Mouse (Mus musculus) v-Abl transformed pro-B cells (cell line): ENCODE measurements at regions not wholly inside any gene's neighbourhood (a gene's known extent, or its start where the extent isn't known, plus 50 kb on each side); places are given as distances from the start of the nearest gene placed in this dataset.
"Not testable (repeated sequence)": the region's sequence is repeated elsewhere in the genome, so short reads cannot be mapped to it uniquely, and the experiment has no call there.

Source experiments
- in situ Hi-C, 2 experiments: fragments of 400-800 bp; cut with MboI; formaldehyde crosslinking; loops; one replicate each; pipeline ENCODE4 v1.15.1; 2025; ENCODE audit not compliant: unreplicated experiment in 2 of 2

- in situ Hi-C loops, result loop anchor here (5.0 to 10.0 kb wide), 3 partner anchors 138 to 789 kb away; no protein-coding TSS in a partner anchor
Measured at GRCm38 (mm10) chr8:24386462-24386861, 339.2 kb downstream of the Adam3 start.

DNA sequence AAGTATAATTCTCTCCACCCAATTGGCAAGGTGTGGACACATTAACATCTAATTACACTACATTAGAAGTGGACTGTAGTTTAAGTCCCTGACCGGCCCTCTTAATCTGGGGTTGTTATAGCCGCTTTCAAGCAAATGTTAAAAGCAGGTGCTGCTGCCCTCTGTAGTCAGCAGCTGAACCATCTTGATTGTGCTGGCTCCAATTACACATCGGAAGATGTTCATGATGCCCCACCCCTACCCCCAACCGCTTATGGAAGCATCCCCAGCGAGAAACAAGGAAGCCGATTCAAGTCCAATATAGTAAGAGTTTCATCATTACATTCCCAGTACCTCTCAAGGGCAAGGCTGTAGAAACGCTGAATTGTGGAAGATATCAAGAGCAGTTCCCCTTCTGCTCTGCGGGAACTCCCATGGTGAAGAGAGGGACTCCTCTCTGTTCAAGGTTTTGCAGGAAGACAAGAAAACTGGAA is 341.7 kb downstream of the Adam3 start:
- in situ Hi-C loops, result loop anchor here (10.0 kb wide), 2 partner anchors 141 to 709 kb away; no protein-coding TSS in a partner anchor

DNA sequence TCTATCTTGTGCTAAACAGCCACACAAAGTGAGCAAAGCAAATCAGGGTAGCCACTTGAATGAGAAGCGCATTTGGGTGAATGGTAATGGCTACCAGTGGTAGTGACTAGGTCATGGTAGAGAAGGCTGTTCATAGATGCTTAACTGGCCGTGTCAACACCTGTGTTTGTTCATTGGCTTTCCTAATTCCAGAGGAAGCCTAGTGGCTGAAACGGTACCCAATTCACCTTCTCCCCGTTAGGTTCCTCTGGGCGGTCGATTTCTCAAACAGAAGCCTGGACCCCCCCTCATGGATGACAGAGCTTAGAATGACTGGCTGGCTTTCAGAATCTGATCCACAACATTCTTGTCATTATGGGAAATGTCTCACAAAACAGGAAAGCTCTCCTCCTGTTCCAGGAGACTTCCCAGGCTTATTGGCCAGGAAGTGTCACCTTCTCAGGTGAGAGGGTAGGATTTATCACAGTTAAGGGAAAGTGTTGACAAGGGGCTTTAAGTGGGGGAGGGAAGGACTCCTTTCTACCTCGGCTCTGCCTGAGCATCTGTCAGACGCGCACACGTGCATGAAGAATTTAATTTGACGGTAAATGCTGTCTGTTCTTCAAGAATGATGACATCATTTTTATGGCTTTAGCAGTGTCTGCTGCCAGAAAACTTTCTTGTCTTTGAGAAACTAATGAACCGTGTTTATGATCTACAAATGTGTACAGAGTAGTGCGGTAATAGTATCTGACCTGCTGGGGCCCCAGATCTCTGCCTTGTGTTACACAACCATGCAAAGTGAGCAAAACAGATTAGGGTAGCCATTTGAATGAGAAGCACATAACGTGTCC is 342.3 kb downstream of the Adam3 start:
- in situ Hi-C loops, result loop anchor here (10.0 kb wide), 2 partner anchors 141 to 709 kb away; no protein-coding TSS in a partner anchor

GRCm38 (mm10) chr8:24381666-24382253 is 343.9 kb downstream of the Adam3 start:
- in situ Hi-C loops, result loop anchor here (10.0 kb wide), 2 partner anchors 143 to 707 kb away; no protein-coding TSS in a partner anchor

DNA sequence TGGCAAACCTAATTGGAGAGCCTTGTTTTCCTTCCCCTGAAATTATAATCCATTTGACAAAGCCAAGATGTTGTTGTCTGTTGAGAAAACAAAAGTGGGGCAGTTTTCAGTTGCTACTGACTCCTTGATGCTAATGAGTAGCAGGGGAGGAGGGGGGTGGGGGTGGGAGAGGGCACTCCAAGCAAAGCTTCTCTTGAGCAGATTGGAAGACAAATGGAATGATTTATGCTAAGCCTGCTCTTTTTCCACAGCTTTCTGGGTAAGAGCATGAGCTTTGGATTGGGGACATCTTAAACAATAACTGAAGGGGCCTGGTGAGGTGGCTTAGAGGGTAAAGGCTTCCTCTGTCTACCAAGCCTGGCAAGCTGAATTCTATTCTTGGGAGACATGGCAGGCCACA is 347.6 kb downstream of the Adam3 start:
- in situ Hi-C loops, result no loop called here

- in situ Hi-C loops, result not testable (repeated sequence)
Measured at GRCm38 (mm10) chr8:24376846-24377245, 348.8 kb downstream of the Adam3 start.

GRCm38 (mm10) chr8:24374503-24374902 is 351.1 kb downstream of the Adam3 start:
- in situ Hi-C loops, result no loop called here

DNA sequence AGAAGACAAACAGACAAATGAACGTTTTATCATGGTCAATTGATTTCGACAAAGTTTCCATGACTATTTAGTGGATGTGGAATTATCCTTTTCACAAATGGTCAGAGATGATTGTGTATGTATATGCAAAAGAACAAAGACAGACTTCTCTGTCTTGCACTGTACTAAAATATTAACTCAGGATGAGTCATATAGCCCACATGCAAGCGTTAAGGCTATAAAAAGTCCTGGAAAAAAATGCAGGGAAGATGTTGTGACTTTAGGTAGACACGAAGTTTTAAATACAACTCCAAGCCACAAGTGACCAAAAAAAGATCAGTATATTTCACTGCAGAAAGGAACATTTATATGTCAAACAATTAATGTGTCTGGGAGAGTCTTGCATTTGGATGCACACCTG is 353.6 kb downstream of the Adam3 start:
- in situ Hi-C loops, result no loop called here

DNA sequence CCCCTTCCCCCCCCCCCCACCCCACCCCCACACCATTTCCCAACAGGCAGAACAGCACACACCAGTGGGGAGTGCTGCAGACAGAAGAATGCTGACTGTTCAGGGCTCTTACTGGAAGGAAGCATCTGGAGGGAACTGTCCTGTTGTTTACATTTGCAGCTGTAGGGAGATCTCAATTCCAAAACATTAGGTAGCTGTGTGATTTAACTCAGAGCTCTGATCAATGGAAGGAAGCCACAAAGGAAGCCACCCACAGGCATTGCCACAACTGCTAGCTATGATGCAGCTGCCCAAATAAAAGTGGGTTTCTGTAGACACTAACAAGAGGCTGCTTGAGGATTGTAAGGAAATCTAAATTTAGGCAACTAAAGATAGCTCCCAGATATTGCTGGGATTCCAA is 359.7 kb downstream of the Adam3 start:
- in situ Hi-C loops, result no loop called here

DNA sequence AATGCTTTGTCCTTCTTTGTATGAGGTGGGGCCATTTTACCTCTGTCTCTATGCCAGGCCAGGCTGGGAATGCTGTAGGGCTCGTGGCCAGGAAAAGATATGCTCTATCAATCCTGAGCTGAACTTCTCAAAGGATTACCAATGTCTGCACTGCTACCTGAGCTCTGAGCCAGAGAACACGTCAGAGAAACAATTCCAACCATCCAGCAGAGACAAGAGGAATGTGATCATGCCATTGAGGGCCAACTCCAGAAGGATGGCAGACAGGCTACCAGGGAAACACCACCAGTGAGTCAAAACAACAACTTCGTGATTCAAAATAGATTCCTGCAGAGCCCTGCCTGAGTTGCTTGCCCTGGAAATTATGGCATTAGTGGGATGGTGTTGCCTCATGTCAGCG is 361.0 kb downstream of the Adam3 start:
- in situ Hi-C loops, result no loop called here

DNA sequence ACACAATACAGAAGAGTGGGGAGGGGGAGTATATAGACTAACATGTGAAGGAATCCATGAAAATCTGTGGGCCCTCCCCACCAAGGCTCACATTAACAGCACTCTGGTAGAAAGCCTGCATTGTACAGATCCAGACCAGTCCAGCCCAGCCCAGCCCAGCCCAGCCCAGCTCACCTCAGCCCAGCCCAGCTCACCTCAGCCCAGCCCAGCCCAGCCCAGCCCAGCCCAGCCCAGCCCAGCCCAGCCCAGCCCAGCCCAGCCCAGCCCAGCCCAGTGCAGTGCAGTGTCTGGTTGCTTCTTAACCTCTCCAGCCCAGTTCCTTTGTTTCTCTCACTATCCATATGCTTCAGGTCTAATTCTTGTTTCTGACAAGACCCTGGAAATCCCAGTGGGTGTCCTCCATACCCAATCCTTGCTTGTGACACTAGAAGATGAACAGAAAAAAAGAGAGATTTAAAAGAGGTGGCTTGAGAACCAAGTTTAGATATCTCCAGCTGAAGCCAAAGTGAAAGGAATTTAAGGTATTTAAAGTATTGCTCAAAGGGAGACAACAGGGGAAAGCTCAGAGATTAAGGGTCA is 366.5 kb downstream of the Adam3 start:
- in situ Hi-C loops, result no loop called here

GRCm38 (mm10) chr8:24355146-24355545 is 370.5 kb downstream of the Adam3 start:
- in situ Hi-C loops, result no loop called here

DNA sequence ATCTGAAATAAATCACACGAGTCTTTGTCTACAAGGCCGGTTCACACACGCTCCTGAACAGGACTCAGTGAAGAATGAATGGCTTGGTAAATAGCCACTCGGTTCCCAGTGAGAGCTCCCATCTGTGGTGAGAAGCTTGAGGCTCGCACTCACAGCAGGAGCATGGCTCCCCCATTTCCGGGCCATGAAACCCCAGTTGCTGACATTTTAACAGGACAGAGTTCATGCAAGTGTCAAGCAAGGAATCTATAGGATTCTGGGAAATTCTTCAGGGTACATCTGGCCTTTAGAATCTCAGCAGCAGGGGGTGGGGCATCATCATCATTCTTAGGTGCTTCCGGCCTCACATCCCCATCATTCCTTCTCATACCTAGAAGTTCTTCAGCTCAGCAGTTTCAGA is 371.8 kb downstream of the Adam3 start:
- in situ Hi-C loops, result no loop called here

GRCm38 (mm10) chr8:24352322-24352721 is 373.3 kb downstream of the Adam3 start:
- in situ Hi-C loops, result no loop called here

GRCm38 (mm10) chr8:24351760-24352159 is 373.9 kb downstream of the Adam3 start:
- in situ Hi-C loops, result no loop called here

GRCm38 (mm10) chr8:24346390-24347113 is 379.1 kb downstream of the Adam3 start:
- in situ Hi-C loops, result no loop called here

DNA sequence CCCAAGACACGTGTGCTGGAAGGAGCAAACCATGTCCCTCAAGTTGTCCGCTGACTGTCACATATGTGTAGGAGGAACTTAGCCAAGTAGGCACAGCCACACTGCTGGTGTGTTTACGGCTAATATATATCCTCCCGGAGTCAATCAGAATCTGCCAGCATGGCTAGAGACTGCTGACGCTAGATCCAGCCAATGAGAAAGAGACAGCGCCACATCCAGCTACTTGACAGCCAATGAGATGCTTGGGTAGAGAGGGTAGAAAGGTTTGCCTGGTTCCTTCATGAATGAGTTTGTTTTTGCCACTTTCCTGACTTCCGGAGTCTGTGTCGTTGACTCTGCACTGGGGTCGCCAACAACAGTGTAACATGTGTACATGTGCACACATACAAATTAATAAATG is 387.0 kb downstream of the Adam3 start:
- in situ Hi-C loops, result no loop called here

DNA sequence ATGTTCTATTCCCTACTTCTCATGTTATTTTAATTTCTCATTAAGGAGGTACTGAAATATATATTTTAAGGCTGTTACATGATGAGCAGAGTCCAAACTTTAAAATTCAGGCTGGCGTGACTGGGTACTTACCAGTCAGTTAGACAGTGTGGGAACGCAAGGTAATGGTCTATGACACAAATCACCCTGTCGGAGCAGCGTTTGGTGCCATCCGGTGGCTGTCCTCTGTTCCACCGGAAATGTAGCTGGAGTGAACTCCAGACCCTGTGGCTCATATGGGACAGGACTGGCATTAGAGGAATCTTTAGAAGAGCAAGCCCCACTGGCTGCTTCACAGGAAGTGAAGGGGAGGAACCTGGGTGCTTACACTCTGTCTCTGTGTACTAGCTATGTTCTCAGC is 388.0 kb downstream of the Adam3 start:
- in situ Hi-C loops, result no loop called here

DNA sequence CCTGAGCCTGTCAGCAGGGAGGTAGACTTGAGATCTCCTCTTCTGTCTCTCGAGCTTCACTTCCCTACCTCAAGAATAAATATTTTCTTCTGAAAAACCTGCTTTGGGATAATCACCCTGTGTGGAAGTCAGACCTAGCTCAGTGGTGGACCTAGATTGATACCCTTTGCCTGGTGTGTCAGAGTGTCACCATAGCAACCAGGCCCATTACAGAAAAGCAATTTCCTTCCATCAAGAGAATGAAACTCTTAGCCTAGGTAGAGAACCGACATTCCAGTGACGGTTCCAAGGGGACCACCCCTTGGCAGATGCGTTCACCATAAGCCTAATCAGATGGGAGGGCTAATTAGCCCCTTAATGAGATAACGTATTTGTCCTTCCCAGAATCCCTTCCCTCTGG is 389.9 kb downstream of the Adam3 start:
- in situ Hi-C loops, result no loop called here

DNA sequence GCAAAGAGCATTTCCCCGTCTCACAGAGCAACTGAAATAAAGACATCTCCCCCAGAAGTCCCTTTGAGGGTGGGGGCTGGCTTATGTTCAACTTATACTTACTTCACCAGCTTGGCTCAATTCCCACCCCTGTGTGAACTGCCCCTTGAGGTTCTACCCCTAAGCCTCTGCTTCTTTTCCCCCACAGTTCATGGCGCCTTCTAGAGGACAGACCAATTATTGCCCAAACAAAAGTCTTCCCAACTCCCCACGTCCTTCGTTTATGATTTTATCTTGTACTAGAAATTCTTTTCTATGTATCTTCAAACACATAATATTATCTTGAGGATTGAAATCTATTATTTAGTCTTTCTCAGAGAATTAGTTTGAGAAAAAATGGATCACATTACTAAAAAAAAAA is 391.9 kb downstream of the Adam3 start:
- in situ Hi-C loops, result no loop called here

DNA sequence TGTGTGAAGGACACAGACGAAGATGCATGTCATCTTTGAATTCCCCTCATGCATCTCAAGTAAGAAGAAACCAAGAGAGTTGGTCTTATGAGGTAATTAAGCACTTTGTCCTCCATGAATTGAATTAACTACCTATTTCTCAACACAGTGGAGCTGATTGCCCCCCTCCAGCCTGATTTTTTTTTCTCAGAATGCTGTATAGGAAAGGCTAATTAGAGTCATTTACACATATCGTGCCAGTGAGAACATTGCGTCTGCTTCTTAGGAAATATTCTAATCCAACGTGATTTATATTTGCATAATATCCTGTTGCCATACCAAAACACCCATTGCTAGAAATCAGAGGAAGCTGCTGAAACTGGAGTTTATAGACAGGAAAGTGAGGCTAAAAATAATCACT is 414.8 kb downstream of the Adam3 start:
- in situ Hi-C loops, result no loop called here
